Mouse (Mus musculus) hematopoietic stem cell, adult 5-6 weeks (primary cell): ENCODE measurements at regions not wholly inside any gene's neighbourhood (a gene's known extent, or its start where the extent isn't known, plus 50 kb on each side); places are given as distances from the start of the nearest gene placed in this dataset.

ENCODE experiments used
- ATAC-seq, 2 experiments: fragments of 125-278 bp in 1 of 2; replicated peaks in 1 of 2; 2 replicates each; pipeline ENCODE4 v1.8.0; 2016 to 2017; ENCODE audit warnings: inconsistent platforms in 2 of 2, mild to moderate bottlenecking in 2 of 2, moderate number of reproducible peaks in 2 of 2, low read depth in 1 of 2, moderate TSS enrichment in 1 of 2; ENCODE audit not compliant: low FRiP score in 2 of 2, poor library complexity in 2 of 2, severe bottlenecking in 2 of 2, insufficient read depth in 1 of 2, low TSS enrichment in 1 of 2

- ATAC-seq, result no peak
Measured at GRCm38 (mm10) chr4:69197577-69197976, 243.4 kb upstream of the Brinp1 start.

- no peak for ATAC-seq
Measured at GRCm38 (mm10) chr4:69196094-69196493, 241.9 kb upstream of the Brinp1 start.

- peak; percentile 75 to 90 for ATAC-seq
Measured at GRCm38 (mm10) chr4:69195645-69196044, 241.4 kb upstream of the Brinp1 start.
